Mouse (Mus musculus) midbrain, postnatal 0 days (tissue): ENCODE measurements around the gene Acsbg1. TPM values are rescaled to one million over a fixed set of nuclear protein-coding genes. Genes with fewer than 3 reads are reported as not detected.

Experiments
- ATAC-seq: fragments of 200-750 bp; cut with Nextera tagmentation; 2 replicates; pipeline ENCODE4 v1.8.0; 2017; ENCODE audit warnings: moderate number of reproducible peaks, mild to moderate bottlenecking, moderate TSS enrichment, moderate library complexity; ENCODE audit not compliant: low FRiP score
- DNase-seq: peaks from one replicate; pipeline ENCODE4 v3.0.0-alpha.2; 2015; ENCODE audit warnings: low spot score
- H3K27ac ChIP-seq: fragments of 300-500 bp; sonication (generic); 2 replicates; pipeline ENCODE4 v1.5.1; 2014; ENCODE audit warnings: low read depth, mild to moderate bottlenecking, low read length, mixed read lengths
- H3K27me3 ChIP-seq: fragments of 300-500 bp; sonication (generic); 2 replicates; pipeline ENCODE4 v1.6.1; 2014; ENCODE audit warnings: low read length, control low read depth, mixed read lengths; ENCODE audit not compliant: insufficient read depth
- H3K36me3 ChIP-seq: fragments of 300-500 bp; sonication (generic); 2 replicates; pipeline ENCODE4 v1.6.1; 2014; ENCODE audit warnings: low read length, control low read depth, mixed read lengths; ENCODE audit not compliant: insufficient read depth
- H3K4me1 ChIP-seq: fragments of 300-500 bp; sonication (generic); 2 replicates; pipeline ENCODE4 v1.6.1; 2014; ENCODE audit warnings: mild to moderate bottlenecking, control low read depth, antibody characterized with exemption, low read length, mixed read lengths; ENCODE audit not compliant: insufficient read depth
- H3K4me2 ChIP-seq: fragments of 300-500 bp; sonication (generic); 2 replicates; pipeline ENCODE4 v1.6.1; 2014; ENCODE audit warnings: low read depth, mild to moderate bottlenecking, low read length, mixed read lengths; ENCODE audit not compliant: poor library complexity, severe bottlenecking
- H3K4me3 ChIP-seq: fragments of 300-500 bp; sonication (generic); 2 replicates; pipeline ENCODE4 v1.5.1; 2014; ENCODE audit warnings: low read depth, mild to moderate bottlenecking, low read length, moderate library complexity
- H3K9ac ChIP-seq: fragments of 300-500 bp; sonication (generic); replicated peaks from 2 replicates; pipeline ENCODE4 v1.6.1; 2014; ENCODE audit warnings: mild to moderate bottlenecking, low read length, moderate library complexity, mixed read lengths; ENCODE audit not compliant: poor library complexity, severe bottlenecking
- H3K9me3 ChIP-seq: fragments of 300-500 bp; sonication (generic); 2 replicates; pipeline ENCODE4 v1.6.1; 2016; ENCODE audit warnings: low read length, control low read depth
- CTCF ChIP-seq: IDR thresholded peaks from 2 replicates; pipeline ENCODE4 v1.5.1; 2016; ENCODE audit warnings: antibody characterized with exemption, mild to moderate bottlenecking
- WGBS: fragments of 180-500 bp; shearing (Covaris S2); extraction: QIAGEN DNeasy Blood & Tissue Kit; methylation state at CpG from one replicate; pipeline ENCODE4 v1.1.7; 2014; 5-methylcytosine and 5-hydroxymethylcytosine counted together
- microRNA-seq: library from miRNA; unstranded; fragments of <30 nt; microRNA quantifications from one replicate; pipeline ENCODE4, GENCODE M21; 2016; ENCODE audit warnings: borderline number of aligned reads
- polyA plus RNA-seq: library from polyadenylated mRNA; unstranded; fragments of >200 nt; fragmentation: Nextera tagmentation; extraction: Ambion mirVana; gene quantifications from 2 replicates; pipeline ENCODE4 v1.2.1, GENCODE M21; 2015
- total RNA-seq: library from RNA; depleted of rRNA; stranded (reverse); fragments of >200 nt; gene quantifications from 2 replicates; pipeline ENCODE4 v1.2.3, GENCODE M21; 2014; rRNA removed

The Acsbg1 gene
- total and polyA plus RNA-seq, 2 experiments from 2014 or later = 42.8 to 69.9 TPM

DNA sequence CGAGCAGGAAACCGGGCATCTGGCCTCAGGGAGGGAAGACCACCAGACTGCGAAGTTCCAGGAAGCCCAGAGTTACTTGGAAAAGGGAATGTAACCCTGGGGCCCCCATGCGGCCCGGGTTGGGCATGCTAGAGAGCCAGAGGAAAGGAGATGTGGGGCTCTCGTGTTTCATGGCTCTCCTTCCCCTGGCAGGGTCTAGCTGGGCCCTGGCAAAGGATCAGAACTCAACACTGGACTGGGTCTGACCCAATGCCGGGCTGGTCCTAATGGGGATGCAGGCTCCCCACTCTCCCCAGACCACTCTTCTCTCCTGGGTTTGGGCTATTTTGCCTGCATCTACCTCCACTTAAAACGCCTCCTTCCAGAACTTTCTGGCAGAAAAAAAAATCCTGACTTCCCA lies 102.9 kb downstream of the Acsbg1 start:
- H3K27ac ChIP-seq = no peak overlapping the region

GRCm38 (mm10) chr9:54555044-54555443 lies 106.6 kb downstream of the Acsbg1 start:
- Histone ChIP-seq H3K27me3 (no peaks in the 10 kb centered on the region), H3K4me1 (no peaks in the 10 kb centered on the region), H3K9ac (no peak overlapping the region), H3K4me2 (no peak overlapping the region), H3K9me3 (no peaks in the 10 kb centered on the region), H3K36me3 (0 out of 2 replicates have a peak, but pooled peaks cover 7% of the 10 kb centered on the region), H3K27ac (no peak overlapping the region), H3K4me3 (no peak overlapping the region)
- 70% methylated on average over 2 of the region's 2 CpGs for WGBS
- no peak for DNase-seq
- no peak for TF ChIP-seq CTCF
- ATAC-seq = no peak

More for the DNA sequence above, 102.9 kb downstream of the Acsbg1 start:
- no peak for DNase-seq
- no peak for TF ChIP-seq CTCF
- no peak overlapping the region for H3K4me2 ChIP-seq
- no peaks in the 10 kb centered on the region for H3K9me3 ChIP-seq
- no peak for ATAC-seq
- H3K27me3 ChIP-seq = no peaks in the 10 kb centered on the region
- 0 out of 2 replicates have a peak, but pooled peaks cover 6% of the 10 kb centered on the region for H3K36me3 ChIP-seq
- H3K9ac ChIP-seq = no peak overlapping the region
- H3K4me1 ChIP-seq = no peaks in the 10 kb centered on the region
- no peak overlapping the region for H3K4me3 ChIP-seq
- 86% methylated on average over 8 of the region's 8 CpGs for whole genome bisulfite sequencing

Small RNA genes lying within 50 kb of the gene (microRNA-seq; reads per million reads assigned to microRNA genes)
- gene Mir5710 = not detected

Other genes starting within 250 kb of the Acsbg1 start
- gene Dmxl2, start 160.2 kb downstream of the Acsbg1 start, total RNA-seq = 132 and 158 TPM in 2 replicates
- gene Dmxl2, start 160.2 kb downstream of the Acsbg1 start, polyA plus RNA-seq = 40.7 and 44.7 TPM in 2 replicates
- 0.33 TPM in 1 of 2 replicates, not detected in the other for gene Sh2d7, start 122.9 kb downstream of the Acsbg1 start, total RNA-seq
- gene Sh2d7, start 122.9 kb downstream of the Acsbg1 start, polyA plus RNA-seq = 0.09 TPM in 1 of 2 replicates, not detected in the other
- gene Cib2, start 101.7 kb downstream of the Acsbg1 start, total RNA-seq = 62.7 and 65.4 TPM in 2 replicates
- 84.3 and 84.9 TPM in 2 replicates for gene Cib2, start 101.7 kb downstream of the Acsbg1 start, polyA plus RNA-seq
- 87.2 and 103 TPM in 2 replicates for gene Idh3a, start 75.5 kb downstream of the Acsbg1 start, total RNA-seq
- gene Idh3a, start 75.5 kb downstream of the Acsbg1 start, polyA plus RNA-seq = 184 and 191 TPM in 2 replicates
- 5.4 and 7.7 TPM in 2 replicates for gene Dnaja4, start 37.0 kb upstream of the Acsbg1 start, total RNA-seq
- gene Dnaja4, start 37.0 kb upstream of the Acsbg1 start, polyA plus RNA-seq = 6.7 and 8.0 TPM in 2 replicates
- gene Wdr61, start 72.6 kb upstream of the Acsbg1 start, total RNA-seq = 43.7 and 47.3 TPM in 2 replicates
- 83.9 and 86.3 TPM in 2 replicates for gene Wdr61, start 72.6 kb upstream of the Acsbg1 start, polyA plus RNA-seq
- 18.4 and 20.4 TPM in 2 replicates for gene Crabp1, start 102.9 kb upstream of the Acsbg1 start, total RNA-seq
- 26.3 and 33.1 TPM in 2 replicates for gene Crabp1, start 102.9 kb upstream of the Acsbg1 start, polyA plus RNA-seq
- gene Ireb2, start 201.9 kb upstream of the Acsbg1 start, total RNA-seq = 38.5 and 58.1 TPM in 2 replicates
- 16.5 and 18.5 TPM in 2 replicates for gene Ireb2, start 201.9 kb upstream of the Acsbg1 start, polyA plus RNA-seq